8 mouse cellular contexts compared by ENCODE assay signal in genomic region chr12:107047059-107047531, GRCm38 (mm10).
DNase-seq lines count a peak whose midpoint lies in the region; ATAC-seq lines count a peak whose summit lies in the region.
"Had no signal": no experiment of that assay in that cellular context is flagged by ENCODE, and none has a peak within 500 bp of the region (broad histone marks: within the 10 kb centered on the region; RNA-seq: fewer than 3 reads in every experiment).

No protein-coding gene starts in this region.

- H3K36me3 ChIP-seq in midbrain, embryonic 13.5 days, result no peaks in the 10 kb centered on the region
- no peaks in the 10 kb centered on the region for H3K36me3 ChIP-seq in midbrain, embryonic 10.5 days

- ATAC-seq in midbrain, embryonic 13.5 days, result no peak
- ATAC-seq in inflammation-experienced regulatory T-cells, adult 6 months, result peak; percentile 81

- peak overlapping the region; percentile 20; the same call in 1 of the 2 replicates for H3K4me2 ChIP-seq in midbrain, embryonic 13.5 days (replicated peaks)

- peaks cover 6% of the 10 kb centered on the region for H3K4me1 ChIP-seq in midbrain, embryonic 13.5 days (replicated peaks)
- H3K4me1 ChIP-seq in midbrain, embryonic 10.5 days, result peaks cover 2% of the 10 kb centered on the region

- no peak overlapping the region for H3K4me3 ChIP-seq in midbrain, embryonic 13.5 days (replicated peaks)
- no peak overlapping the region for H3K4me3 ChIP-seq in midbrain, embryonic 10.5 days

- DNase-seq in midbrain, embryonic 10.5 days (ENCODE audit: low spot score), result no peak
- peak; percentile 22 for DNase-seq in cerebellum, adult 11 months
- peak; percentile 54 to 59 for DNase-seq in thymus, postnatal 10 days (ENCODE audit: low spot score in 2 of 2)
- no peak for DNase-seq in ovary, postnatal 36 days (ENCODE audit: low spot score)
- no peak for DNase-seq in adrenal gland, postnatal 25 days
- DNase-seq: lung, adult 18-20 months had no signal

- no peaks in the 10 kb centered on the region for H3K9me3 ChIP-seq in midbrain, embryonic 13.5 days
- no peaks in the 10 kb centered on the region for H3K9me3 ChIP-seq in midbrain, embryonic 10.5 days (replicated peaks)

- H3K27me3 ChIP-seq in midbrain, embryonic 13.5 days, result no peaks in the 10 kb centered on the region
- no peaks in the 10 kb centered on the region for H3K27me3 ChIP-seq in midbrain, embryonic 10.5 days (ENCODE audit: low read depth, poor library complexity, severe bottlenecking)

- 61% methylated on average over 13 of the region's 13 CpGs for WGBS in midbrain, embryonic 13.5 days
- 59% methylated on average over 13 of the region's 13 CpGs for WGBS in midbrain, embryonic 10.5 days

- no peak overlapping the region for H3K9ac ChIP-seq in midbrain, embryonic 13.5 days (replicated peaks)

- H3K27ac ChIP-seq in midbrain, embryonic 13.5 days, result no peak overlapping the region
- no peak overlapping the region for H3K27ac ChIP-seq in midbrain, embryonic 10.5 days (replicated peaks)

Comparison
In these comparisons a context has a peak if more than half of its experiments do, and no peak if none do; other contexts are left out.
1. DNase-seq: peak in cerebellum, adult 11 months (single experiment) and thymus, postnatal 10 days (2 of 2); none in midbrain, embryonic 10.5 days (single experiment), ovary, postnatal 36 days (single experiment) and adrenal gland, postnatal 25 days (single experiment).